In genomic region chr13:51420861-51421260, GRCm38 (mm10) we compare ENCODE assay signal across 18 mouse cellular contexts. TPM values are rescaled to one million over a fixed set of nuclear protein-coding genes. Genes with fewer than 3 reads are reported as not detected.
"Had no signal": no experiment of that assay in that cellular context is flagged by ENCODE, and none has a peak within 500 bp of the region (broad histone marks: within the 10 kb centered on the region; RNA-seq: fewer than 3 reads in every experiment).

No protein-coding gene starts in this region.

- H3K4me1 ChIP-seq: liver, embryonic 13.5 days had no signal

- H3K9me3 ChIP-seq: intestine, embryonic 15.5 days; limb, embryonic 12.5 days; liver, embryonic 13.5 days; lung, embryonic 15.5 days; midbrain, embryonic 15.5 days; neural tube, embryonic 12.5 days had no signal

- H3K4me3 ChIP-seq: intestine, embryonic 15.5 days; limb, embryonic 12.5 days; liver, embryonic 13.5 days; lung, embryonic 15.5 days; megakaryocyte, embryonic 14.5 days; midbrain, embryonic 15.5 days; neural tube, embryonic 12.5 days had no signal

- H3K27ac ChIP-seq: intestine, embryonic 15.5 days; limb, embryonic 12.5 days; liver, embryonic 13.5 days; lung, embryonic 15.5 days; macrophage; midbrain, embryonic 15.5 days; neural tube, embryonic 12.5 days; stomach, postnatal 0 days had no signal

- ATAC-seq: intestine, embryonic 15.5 days; liver, postnatal 0 days; midbrain, embryonic 15.5 days had no signal

- DNase-seq: kidney, adult 18-20 months; kidney, postnatal 10 days; kidney, postnatal 4 days; liver; liver, embryonic 13.5 days; liver, postnatal 0 days; lung, postnatal 14 days; retina, postnatal 1 day; thymus, postnatal 36 days had no signal

- H3K4me2 ChIP-seq: intestine, embryonic 15.5 days; limb, embryonic 12.5 days; liver, embryonic 13.5 days; lung, embryonic 15.5 days; midbrain, embryonic 11.5 days; midbrain, embryonic 15.5 days; neural tube, embryonic 12.5 days had no signal

- H3K27me3 ChIP-seq: intestine, embryonic 15.5 days; limb, embryonic 12.5 days; liver, embryonic 13.5 days; lung, embryonic 15.5 days; midbrain, embryonic 15.5 days; neural tube, embryonic 12.5 days had no signal

- H3K36me3 ChIP-seq: liver, embryonic 13.5 days; midbrain, embryonic 15.5 days; neural tube, embryonic 12.5 days had no signal

- H3K9ac ChIP-seq: intestine, embryonic 15.5 days; limb, embryonic 12.5 days; liver, embryonic 13.5 days; liver, postnatal 0 days; lung, embryonic 15.5 days; midbrain, embryonic 15.5 days; neural tube, embryonic 12.5 days had no signal

RNA-seq across cellular contexts. Expression of gene S1pr3, which starts 12.4 kb away (rescaled TPM):
- polyA plus RNA-seq: macrophage had no signal
